Mouse (Mus musculus): ENCODE data around the gene Smlr1. TPM values are rescaled to one million over a fixed set of nuclear protein-coding genes. Genes with fewer than 3 reads are reported as not detected.

Gene Smlr1
- polyA plus RNA-seq, 1 experiment from 2014 or later, result 33.6 TPM

DNA sequence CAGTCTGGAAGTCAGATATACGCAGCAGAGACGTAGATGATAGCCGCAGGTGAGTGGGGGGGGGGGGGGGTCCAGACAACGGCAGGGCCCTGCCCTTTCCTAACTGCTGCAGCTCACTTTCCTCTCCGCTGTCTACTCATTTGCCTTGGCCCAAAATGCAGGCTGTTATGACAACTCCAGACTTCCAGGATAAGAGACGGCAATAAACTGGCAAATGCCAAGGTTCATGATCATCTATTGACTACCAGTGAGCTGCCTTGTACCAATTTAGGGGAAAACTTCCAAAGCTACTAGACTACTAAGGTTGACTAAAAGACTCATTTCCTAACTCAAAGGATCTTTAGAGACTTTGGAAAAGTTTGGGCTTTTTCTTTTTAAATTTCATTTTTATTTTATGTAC is 554 bp upstream of the Smlr1 start:
- H3K9ac ChIP-seq (ENCODE audit: low read depth, low read length), result no peak overlapping the region
- H3K27ac ChIP-seq (ENCODE audit: low read length), result peak overlapping the region; percentile 40

DNA sequence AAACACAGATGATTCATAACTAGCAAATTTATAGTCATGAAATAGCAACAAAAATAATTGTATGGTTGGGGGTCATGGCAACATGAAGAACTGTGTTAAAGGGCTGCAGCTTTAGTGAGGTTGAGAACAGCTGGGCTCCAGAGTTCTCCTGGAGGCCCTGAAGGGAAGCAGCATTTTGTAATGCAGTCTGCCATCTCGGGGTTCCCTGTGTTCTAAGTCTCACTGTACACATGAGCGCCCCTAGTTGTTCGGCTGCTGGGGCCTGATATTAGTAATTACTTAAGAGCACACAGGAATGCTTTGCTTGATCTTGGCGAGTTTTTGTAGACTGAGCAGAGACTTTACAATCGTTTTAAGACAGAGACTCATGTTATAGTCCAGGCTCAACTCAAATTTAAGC is 1.6 kb downstream of the Smlr1 start:
- Histone ChIP-seq H3K27ac (ENCODE audit: low read length) (peak overlapping the region; percentile 27; the same call in 1 of the 2 replicates), H3K9ac (ENCODE audit: low read depth, low read length) (0 out of 2 replicates have a peak overlapping the region, but pooled peaks have one; percentile 3), H3K4me1 (ENCODE audit: control insufficient read depth, low read depth, low read length) (no peaks in the 10 kb centered on the region), H3K4me3 (ENCODE audit: low read depth, low read length) (peak overlapping the region; percentile 53), H3K36me3 (ENCODE audit: control insufficient read depth, insufficient read depth) (no peaks in the 10 kb centered on the region), H3K27me3 (ENCODE audit: control insufficient read depth, insufficient read depth, low read depth, low read length) (no peaks in the 10 kb centered on the region), H3K4me2 (ENCODE audit: low read depth, low read length) (peak overlapping the region; percentile 43; the same call in 1 of the 2 replicates), H3K9me3 (replicated peaks; ENCODE audit: control insufficient read depth, low read length) (no peaks in the 10 kb centered on the region)
- WGBS (ENCODE audit: insufficient replicate concordance), result 56% methylated on average over 5 of the region's 5 CpGs
- ATAC-seq (ENCODE audit: low read depth), result no peak

More for the DNA sequence above, 554 bp upstream of the Smlr1 start:
- H3K4me3 ChIP-seq (ENCODE audit: low read depth, low read length), result no peak overlapping the region
- ATAC-seq (ENCODE audit: low read depth), result no peak
- no peaks in the 10 kb centered on the region for H3K36me3 ChIP-seq (ENCODE audit: control insufficient read depth, insufficient read depth)
- H3K27me3 ChIP-seq (ENCODE audit: control insufficient read depth, insufficient read depth, low read depth, low read length), result no peaks in the 10 kb centered on the region
- 72% methylated on average over 6 of the region's 6 CpGs for WGBS (ENCODE audit: insufficient replicate concordance)
- peaks cover 2% of the 10 kb centered on the region; the same call in 1 of the 2 replicates for H3K4me1 ChIP-seq (ENCODE audit: control insufficient read depth, low read depth, low read length)
- no peak overlapping the region for H3K4me2 ChIP-seq (ENCODE audit: low read depth, low read length)
- no peaks in the 10 kb centered on the region for H3K9me3 ChIP-seq (replicated peaks; ENCODE audit: control insufficient read depth, low read length)

DNA sequence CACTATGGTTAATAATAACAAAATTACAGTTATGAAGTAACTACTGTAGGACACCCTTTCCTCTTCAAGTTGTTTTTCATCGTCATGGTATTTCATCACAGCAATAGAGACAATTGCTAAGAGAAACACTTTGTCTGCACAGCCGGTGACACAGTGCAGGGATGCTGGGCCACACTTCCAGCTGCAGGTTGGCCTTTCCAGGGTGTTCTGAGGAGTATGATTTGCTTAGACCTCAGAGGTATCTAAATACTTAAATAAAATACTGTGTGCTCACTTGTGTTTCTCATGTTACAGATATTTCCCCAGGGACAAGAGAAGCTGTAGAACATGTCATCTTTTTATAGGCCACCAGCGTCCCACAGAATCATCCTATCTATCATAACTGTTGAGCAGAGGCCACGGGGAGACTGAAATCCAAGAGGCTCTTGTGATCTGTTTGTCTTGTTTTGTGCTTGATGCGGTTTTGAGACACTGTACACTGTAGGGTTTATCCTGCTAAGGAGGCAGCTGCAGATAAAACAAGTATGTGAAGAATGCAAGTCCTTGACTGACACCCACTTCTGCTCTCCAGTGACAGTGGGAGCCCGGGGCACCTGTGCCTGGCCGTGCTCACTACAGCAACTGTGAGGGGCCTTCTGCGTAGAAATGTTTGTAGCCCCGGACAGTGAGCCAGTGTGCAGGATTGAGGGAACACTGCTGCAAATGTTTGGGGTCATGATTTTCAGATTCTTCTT is 2.4 kb downstream of the Smlr1 start:
- H3K27ac ChIP-seq (ENCODE audit: low read length), result no peak overlapping the region
- no peaks in the 10 kb centered on the region for H3K27me3 ChIP-seq (ENCODE audit: control insufficient read depth, insufficient read depth, low read depth, low read length)
- peak overlapping the region; percentile 43 for H3K4me2 ChIP-seq (ENCODE audit: low read depth, low read length)
- no peaks in the 10 kb centered on the region for H3K4me1 ChIP-seq (ENCODE audit: control insufficient read depth, low read depth, low read length)
- peak overlapping the region; percentile 53 for H3K4me3 ChIP-seq (ENCODE audit: low read depth, low read length)
- no peaks in the 10 kb centered on the region for H3K36me3 ChIP-seq (ENCODE audit: control insufficient read depth, insufficient read depth)
- no peaks in the 10 kb centered on the region for H3K9me3 ChIP-seq (replicated peaks; ENCODE audit: control insufficient read depth, low read length)
- WGBS (ENCODE audit: insufficient replicate concordance), result 57% methylated on average over 9 of the region's 9 CpGs
- no peak overlapping the region for H3K9ac ChIP-seq (ENCODE audit: low read depth, low read length)
- ATAC-seq (ENCODE audit: low read depth), result no peak

DNA sequence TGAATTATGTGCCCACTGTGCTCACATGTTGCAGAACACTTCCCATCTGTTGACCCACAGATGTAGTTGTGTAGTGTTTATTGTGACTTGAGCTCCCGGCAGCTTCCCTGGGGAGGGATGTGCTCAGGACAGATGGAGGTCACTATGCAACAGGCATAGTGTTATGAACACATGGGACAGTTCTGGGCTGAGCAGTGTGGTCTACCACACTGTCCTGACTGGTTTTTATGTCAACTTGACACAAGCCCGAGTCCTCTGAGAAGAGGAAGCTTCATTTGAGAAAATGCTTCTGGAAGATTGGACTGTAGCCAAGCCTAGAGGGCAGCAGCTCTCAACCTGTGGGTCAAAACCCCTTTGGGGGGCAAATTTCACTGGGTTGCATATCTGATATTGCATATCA is 3.0 kb downstream of the Smlr1 start:
- Histone ChIP-seq H3K9me3 (replicated peaks; ENCODE audit: control insufficient read depth, low read length) (no peaks in the 10 kb centered on the region), H3K9ac (ENCODE audit: low read depth, low read length) (no peak overlapping the region), H3K36me3 (ENCODE audit: control insufficient read depth, insufficient read depth) (no peaks in the 10 kb centered on the region), H3K27me3 (ENCODE audit: control insufficient read depth, insufficient read depth, low read depth, low read length) (no peaks in the 10 kb centered on the region), H3K27ac (ENCODE audit: low read length) (no peak overlapping the region), H3K4me2 (ENCODE audit: low read depth, low read length) (0 out of 2 replicates have a peak overlapping the region, but pooled peaks have one; percentile 7), H3K4me1 (ENCODE audit: control insufficient read depth, low read depth, low read length) (no peaks in the 10 kb centered on the region), H3K4me3 (ENCODE audit: low read depth, low read length) (no peak overlapping the region)
- WGBS (ENCODE audit: insufficient replicate concordance), result 44% methylated on average over 2 of the region's 2 CpGs
- no peak for ATAC-seq (ENCODE audit: low read depth)

DNA sequence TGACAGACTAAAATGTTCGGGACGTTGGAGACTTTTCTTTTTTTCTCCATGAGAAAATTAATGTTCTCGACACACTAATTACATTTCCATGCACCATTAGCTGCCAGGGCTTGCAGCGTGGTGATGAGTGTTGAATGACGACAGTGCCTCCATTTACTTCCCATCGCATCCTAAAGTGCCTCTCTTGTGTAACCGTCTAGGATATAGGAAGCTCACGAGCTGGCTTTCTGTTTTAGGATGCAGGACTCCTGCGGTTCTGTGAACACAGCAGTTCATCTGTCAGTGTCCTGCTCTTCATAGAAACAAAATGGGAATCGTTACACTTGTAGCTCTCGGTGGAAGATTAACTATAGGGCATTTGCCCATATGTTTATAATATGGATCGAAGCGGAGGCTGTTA is 4.7 kb downstream of the Smlr1 start:
- no peak overlapping the region for H3K4me2 ChIP-seq (ENCODE audit: low read depth, low read length)
- 70% methylated on average over 13 of the region's 13 CpGs for WGBS (ENCODE audit: insufficient replicate concordance)

DNA sequence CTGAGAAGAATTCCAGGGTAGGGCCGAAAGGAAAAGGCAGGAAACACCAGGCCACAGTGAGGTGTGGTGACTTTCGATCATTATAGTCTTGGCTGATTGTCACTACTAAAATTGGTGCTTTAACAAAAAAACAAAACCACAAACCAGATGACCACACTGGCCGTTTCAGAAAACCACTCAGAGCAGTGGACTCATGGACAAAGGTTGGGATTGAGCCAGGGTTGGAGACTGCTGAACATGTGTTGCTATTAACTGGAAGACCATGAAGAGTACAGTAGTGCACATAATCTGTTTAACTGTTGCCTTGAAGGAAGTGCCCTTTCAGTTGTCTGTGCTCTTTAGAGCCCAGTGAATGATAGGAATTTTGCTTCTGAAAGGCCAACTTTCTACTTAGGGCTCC is 8.9 kb downstream of the Smlr1 start:
- no peaks in the 10 kb centered on the region for H3K27me3 ChIP-seq (ENCODE audit: control insufficient read depth, insufficient read depth, low read depth, low read length)
- H3K4me2 ChIP-seq (ENCODE audit: low read depth, low read length), result no peak overlapping the region
- H3K27ac ChIP-seq (ENCODE audit: low read length), result no peak overlapping the region
- no peak overlapping the region for H3K4me3 ChIP-seq (ENCODE audit: low read depth, low read length)
- 49% methylated on average over 3 of the region's 3 CpGs for WGBS (ENCODE audit: insufficient replicate concordance)
- no peaks in the 10 kb centered on the region for H3K36me3 ChIP-seq (ENCODE audit: control insufficient read depth, insufficient read depth)
- H3K9ac ChIP-seq (ENCODE audit: low read depth, low read length), result no peak overlapping the region
- no peaks in the 10 kb centered on the region for H3K9me3 ChIP-seq (replicated peaks; ENCODE audit: control insufficient read depth, low read length)
- ATAC-seq (ENCODE audit: low read depth), result no peak
- no peaks in the 10 kb centered on the region for H3K4me1 ChIP-seq (ENCODE audit: control insufficient read depth, low read depth, low read length)

More for the DNA sequence above, 4.7 kb downstream of the Smlr1 start:
- Histone ChIP-seq H3K4me1 (ENCODE audit: control insufficient read depth, low read depth, low read length) (no peaks in the 10 kb centered on the region), H3K9me3 (replicated peaks; ENCODE audit: control insufficient read depth, low read length) (no peaks in the 10 kb centered on the region), H3K27ac (ENCODE audit: low read length) (no peak overlapping the region), H3K9ac (ENCODE audit: low read depth, low read length) (no peak overlapping the region), H3K36me3 (ENCODE audit: control insufficient read depth, insufficient read depth) (no peaks in the 10 kb centered on the region), H3K4me3 (ENCODE audit: low read depth, low read length) (no peak overlapping the region), H3K27me3 (ENCODE audit: control insufficient read depth, insufficient read depth, low read depth, low read length) (no peaks in the 10 kb centered on the region)
- no peak for ATAC-seq (ENCODE audit: low read depth)

DNA sequence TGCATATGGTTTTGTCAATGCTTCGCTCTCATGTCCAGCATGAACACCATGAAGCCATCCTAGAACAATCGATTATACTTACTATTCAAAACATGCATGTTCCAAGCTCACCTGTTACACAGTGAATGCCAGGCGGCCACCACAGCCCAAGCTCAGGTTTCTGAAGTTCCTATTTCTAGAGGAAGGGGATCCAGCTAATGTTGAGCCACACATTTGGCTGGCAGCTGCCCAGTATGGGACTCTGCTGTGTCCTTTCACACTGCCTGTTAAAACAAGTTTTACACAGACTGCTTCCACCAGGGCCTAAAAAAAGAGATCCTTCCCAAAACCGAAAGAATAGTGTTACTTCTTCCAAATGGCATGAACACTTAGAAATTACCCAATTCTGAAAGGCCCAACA is 9.4 kb downstream of the Smlr1 start:
- no peak for ATAC-seq (ENCODE audit: low read depth)
- 56% methylated on average over 4 of the region's 4 CpGs for WGBS (ENCODE audit: insufficient replicate concordance)

DNA sequence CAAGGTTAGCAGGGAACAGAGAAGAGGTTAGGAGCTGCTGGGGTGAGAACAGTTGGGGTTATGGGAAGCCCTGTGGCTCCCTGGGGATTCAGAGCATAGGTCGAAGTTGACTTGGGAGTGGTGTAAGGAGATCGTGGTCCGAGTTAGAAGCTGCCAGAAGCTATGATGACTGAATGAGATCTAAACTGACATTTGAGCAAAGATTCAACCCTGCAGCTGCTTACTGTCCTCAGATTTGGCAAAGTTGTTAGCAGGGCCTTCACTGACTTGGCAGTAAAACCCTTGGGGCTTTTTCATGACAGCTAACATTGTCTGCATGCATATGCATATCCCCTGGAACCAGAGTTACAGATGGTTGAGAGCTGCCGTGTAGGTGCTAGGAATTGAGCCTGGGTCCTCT is 9.9 kb downstream of the Smlr1 start:
- H3K27ac ChIP-seq (ENCODE audit: low read length), result no peak overlapping the region
- H3K4me1 ChIP-seq (ENCODE audit: control insufficient read depth, low read depth, low read length), result no peaks in the 10 kb centered on the region
- no peak overlapping the region for H3K4me2 ChIP-seq (ENCODE audit: low read depth, low read length)
- H3K9ac ChIP-seq (ENCODE audit: low read depth, low read length), result no peak overlapping the region
- WGBS (ENCODE audit: insufficient replicate concordance), result 67% methylated on average over 4 of the region's 4 CpGs
- H3K36me3 ChIP-seq (ENCODE audit: control insufficient read depth, insufficient read depth), result no peaks in the 10 kb centered on the region
- no peak for ATAC-seq (ENCODE audit: low read depth)
- H3K9me3 ChIP-seq (replicated peaks; ENCODE audit: control insufficient read depth, low read length), result no peaks in the 10 kb centered on the region
- H3K4me3 ChIP-seq (ENCODE audit: low read depth, low read length), result no peak overlapping the region
- no peaks in the 10 kb centered on the region for H3K27me3 ChIP-seq (ENCODE audit: control insufficient read depth, insufficient read depth, low read depth, low read length)

More for the DNA sequence above, 9.4 kb downstream of the Smlr1 start:
- no peaks in the 10 kb centered on the region for H3K4me1 ChIP-seq (ENCODE audit: control insufficient read depth, low read depth, low read length)
- H3K27me3 ChIP-seq (ENCODE audit: control insufficient read depth, insufficient read depth, low read depth, low read length), result no peaks in the 10 kb centered on the region
- H3K4me3 ChIP-seq (ENCODE audit: low read depth, low read length), result no peak overlapping the region
- H3K9me3 ChIP-seq (replicated peaks; ENCODE audit: control insufficient read depth, low read length), result no peaks in the 10 kb centered on the region
- H3K4me2 ChIP-seq (ENCODE audit: low read depth, low read length), result no peak overlapping the region
- no peaks in the 10 kb centered on the region for H3K36me3 ChIP-seq (ENCODE audit: control insufficient read depth, insufficient read depth)
- H3K9ac ChIP-seq (ENCODE audit: low read depth, low read length), result no peak overlapping the region
- no peak overlapping the region for H3K27ac ChIP-seq (ENCODE audit: low read length)

DNA sequence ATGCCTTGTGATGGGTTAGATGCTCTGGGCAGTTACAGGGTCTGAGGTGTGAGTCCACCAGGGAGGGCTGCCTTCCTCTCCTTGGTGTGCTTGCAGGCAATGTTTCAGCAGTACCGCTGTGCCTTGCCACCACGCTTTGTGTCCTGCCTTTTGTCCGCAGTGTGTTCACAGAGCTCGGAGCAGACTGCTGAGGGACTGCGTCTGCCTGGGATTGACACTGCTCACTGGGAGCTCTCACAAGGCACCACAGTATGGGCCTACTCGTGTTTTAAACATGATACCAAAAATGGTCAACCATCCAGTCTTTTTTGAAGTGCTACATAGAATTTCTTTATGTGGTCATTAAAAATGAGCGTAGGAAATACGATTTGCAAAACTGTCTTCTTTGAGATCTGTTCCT is 12.3 kb downstream of the Smlr1 start:
- Histone ChIP-seq H3K4me3 (ENCODE audit: low read depth, low read length) (no peak overlapping the region), H3K4me1 (ENCODE audit: control insufficient read depth, low read depth, low read length) (no peaks in the 10 kb centered on the region; the same call in 1 of the 2 replicates), H3K9ac (ENCODE audit: low read depth, low read length) (no peak overlapping the region), H3K4me2 (ENCODE audit: low read depth, low read length) (no peak overlapping the region), H3K9me3 (replicated peaks; ENCODE audit: control insufficient read depth, low read length) (no peaks in the 10 kb centered on the region), H3K27ac (ENCODE audit: low read length) (no peak overlapping the region), H3K27me3 (ENCODE audit: control insufficient read depth, insufficient read depth, low read depth, low read length) (no peaks in the 10 kb centered on the region), H3K36me3 (ENCODE audit: control insufficient read depth, insufficient read depth) (no peaks in the 10 kb centered on the region)
- 81% methylated on average over 8 of the region's 8 CpGs for WGBS (ENCODE audit: insufficient replicate concordance)
- no peak for ATAC-seq (ENCODE audit: low read depth)

All from liver, embryonic 16.5 days (tissue).